Mouse (Mus musculus) liver (tissue): Measurements from ENCODE around the gene Spock1.
A peak's percentile ranks its signal among the peaks of the same experiment; 100 is the strongest.
"Not testable (repeated sequence)": the region's sequence is repeated elsewhere in the genome, so short reads cannot be mapped to it uniquely, and the experiment has no call there.

Experiments used
- DNase-seq: peaks from one replicate; pipeline ENCODE4 v3.0.0-alpha.2; 2020; ENCODE audit warnings: mixed read lengths

Gene Spock1

DNA sequence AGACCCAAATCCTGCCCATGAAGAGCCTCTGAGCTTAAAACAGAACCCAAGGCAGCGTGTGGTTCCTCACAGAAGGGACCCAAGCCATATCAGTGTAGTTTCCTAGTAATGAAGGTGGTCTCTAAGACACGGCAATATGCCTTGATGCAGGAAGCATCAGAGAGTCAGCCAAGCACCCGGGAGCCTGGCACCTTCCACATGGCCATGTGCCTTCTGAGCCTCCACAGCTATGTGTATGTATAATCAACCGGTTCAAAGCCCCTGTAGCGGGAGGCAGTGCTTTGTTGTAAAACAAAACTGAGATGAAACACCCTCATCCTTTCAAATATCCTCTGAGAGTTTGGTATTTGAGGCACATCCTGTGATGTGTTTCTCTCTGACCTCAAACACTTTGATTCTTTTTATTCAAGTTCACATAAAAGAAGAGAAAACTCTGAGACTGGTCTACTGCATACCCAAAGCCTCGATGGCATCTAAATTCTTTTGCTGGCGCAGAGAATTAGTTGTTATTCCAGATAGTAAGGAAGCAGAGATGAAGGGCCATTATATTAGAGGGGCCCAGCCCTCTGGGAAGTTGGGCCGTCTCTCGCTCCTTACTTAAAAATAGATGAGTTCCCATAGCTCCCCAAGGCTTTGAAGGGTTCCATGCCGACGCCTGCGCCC is 325.7 kb downstream of the Spock1 start:
- no peak for DNase-seq

DNA sequence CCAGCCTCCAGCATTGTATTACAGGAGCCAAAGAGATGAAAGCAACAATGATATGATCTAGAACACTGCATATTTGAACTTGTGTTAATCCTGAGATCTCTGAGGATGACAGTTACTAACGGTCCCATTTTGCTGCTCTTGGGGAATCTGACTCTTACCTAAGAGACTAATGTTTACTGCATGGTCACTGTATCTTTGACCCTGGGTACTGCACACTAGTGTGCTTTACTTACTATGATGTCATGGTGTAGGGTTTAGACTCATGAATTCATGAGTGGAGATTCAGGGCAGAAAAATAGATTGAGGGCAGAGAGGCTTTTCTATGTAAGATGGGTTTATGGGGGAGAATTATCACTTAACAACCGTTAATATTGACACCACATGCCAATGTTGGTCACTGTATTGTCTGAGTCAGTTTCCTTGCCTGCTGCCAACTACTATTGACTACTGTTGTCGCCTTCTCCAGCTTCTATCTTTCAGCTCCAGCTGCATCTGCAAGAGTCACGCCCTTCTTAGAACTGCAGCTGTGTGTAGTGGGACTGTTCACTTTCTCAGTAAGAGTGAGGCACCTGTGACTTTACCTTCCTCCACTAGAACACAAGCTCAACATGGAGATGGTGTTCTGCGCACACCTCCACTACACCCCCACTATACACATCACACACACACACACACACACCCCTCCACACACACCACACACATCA is 330.4 kb downstream of the Spock1 start:
- DNase-seq, result peak; percentile 70

DNA sequence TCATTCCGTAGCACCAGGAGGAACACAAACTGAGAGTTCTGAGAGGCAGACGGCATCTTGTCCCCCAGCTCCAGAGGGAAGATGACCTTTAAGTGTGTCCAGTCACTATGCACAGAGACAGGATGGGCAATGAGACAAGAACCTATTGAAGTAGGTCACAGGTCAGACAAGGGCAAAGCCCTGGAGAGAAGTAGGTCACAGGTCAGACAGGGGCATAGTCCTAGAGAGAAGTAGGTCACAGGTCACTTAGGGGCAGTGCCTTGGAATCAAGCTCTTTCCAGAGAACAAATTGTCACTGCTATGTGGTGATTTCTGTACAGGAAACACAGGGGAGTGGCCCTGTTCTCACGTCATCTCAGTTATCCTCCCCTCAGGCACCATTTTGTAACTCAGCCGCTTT is 334.6 kb downstream of the Spock1 start:
- no peak for DNase-seq

DNA sequence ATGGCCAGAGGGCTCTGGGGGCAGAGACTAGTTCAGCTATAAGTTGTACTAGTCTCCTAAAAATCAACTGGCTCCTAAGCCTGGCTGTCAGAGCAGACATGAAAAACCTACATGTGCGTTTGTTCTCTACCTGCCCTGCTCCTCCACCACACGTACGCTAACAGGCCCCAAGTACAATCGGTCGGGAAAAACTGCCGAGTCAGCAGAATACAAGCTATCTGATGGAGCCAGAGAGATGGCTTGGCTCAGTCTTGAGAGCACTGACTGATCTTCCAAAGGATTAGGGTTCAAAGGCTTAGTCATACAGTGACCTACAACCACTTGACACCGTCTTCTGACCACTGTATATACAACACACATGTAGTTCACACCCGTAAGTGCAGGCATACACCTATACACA is 339.7 kb downstream of the Spock1 start:
- no peak for DNase-seq

DNA sequence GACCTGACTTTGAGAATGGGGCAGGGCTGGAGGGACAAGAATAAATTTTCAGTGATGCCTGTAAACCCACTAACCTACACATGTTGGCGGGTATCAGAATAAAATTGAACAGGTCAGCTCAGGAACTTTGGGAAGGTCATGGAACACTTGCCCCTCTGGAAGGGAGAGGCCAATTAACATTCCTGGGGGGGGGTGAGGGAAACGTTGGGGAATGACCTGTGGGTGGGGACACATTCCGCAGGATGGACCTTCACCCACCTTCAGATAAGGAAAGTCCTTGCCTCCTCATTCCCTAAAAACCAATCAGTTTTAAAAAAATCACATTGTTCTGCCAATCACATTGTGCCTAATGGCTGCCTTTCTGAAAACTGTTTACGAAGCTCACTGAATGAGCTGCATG is 352.9 kb downstream of the Spock1 start:
- no peak for DNase-seq

DNA sequence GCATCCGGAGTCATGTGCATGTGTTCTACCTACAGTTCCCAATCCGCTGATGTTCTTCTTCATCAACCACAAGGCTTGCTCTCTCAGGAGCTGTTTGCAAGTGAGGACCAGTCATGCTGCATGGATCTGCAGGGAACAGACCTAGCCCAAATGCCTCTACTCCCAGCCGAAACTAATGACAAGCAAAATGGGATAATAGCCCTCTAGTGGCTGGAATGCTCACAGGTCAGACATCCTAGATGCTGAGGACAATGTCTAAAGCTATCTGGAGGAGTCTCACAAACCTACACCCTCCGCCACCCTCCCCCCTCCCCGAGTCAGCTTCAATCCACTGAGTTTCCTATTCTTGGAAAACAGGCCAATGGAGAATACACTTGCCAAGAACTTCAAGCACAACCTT is 358.4 kb downstream of the Spock1 start:
- no peak for DNase-seq

DNA sequence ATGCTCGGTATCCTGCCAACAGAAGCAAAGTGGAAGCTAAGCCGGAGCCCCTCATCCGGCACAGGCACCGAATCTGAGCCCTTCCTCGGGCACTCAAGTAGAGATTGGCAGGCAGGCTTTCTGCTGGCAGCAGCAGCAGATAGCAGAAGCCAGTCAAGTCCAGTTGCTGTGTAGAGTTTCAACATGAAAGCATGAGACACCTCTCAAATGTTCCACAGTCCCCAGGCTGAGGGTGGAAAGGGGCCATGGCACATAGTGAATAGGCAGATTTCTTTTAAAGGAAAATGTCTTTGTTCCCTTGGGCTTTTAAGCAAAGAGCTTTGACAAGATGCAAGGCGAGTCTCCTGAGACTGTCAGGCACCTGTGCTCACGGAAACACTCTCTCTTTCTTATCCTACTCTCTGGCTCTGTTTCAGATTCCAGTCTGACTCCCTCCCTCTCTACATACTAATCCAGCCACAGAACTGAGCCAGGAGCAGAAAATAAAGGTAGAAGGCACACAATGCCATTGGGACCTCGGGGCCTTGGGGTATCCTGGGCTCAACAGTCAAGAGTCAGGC is 371.1 kb downstream of the Spock1 start:
- DNase-seq, result no peak

DNA sequence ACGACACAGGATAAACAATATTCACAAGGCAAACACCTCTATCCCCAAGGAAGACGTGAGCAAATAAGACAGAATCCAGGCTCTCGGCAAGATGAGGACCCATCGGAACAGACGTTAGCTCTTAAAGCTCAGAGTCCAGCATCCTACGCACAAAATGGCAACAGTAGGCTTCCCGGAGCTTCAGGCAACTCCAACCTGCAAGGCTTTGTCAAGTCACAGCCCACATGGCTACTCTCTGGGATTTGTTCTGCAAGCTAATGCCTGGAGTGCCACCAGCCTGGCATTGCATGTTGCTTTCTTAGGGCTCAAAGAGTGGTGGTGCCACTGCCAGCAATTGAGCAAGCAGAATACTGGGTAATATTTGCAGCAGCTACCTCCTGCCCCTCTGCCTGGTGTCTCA is 373.8 kb downstream of the Spock1 start:
- no peak for DNase-seq

DNA sequence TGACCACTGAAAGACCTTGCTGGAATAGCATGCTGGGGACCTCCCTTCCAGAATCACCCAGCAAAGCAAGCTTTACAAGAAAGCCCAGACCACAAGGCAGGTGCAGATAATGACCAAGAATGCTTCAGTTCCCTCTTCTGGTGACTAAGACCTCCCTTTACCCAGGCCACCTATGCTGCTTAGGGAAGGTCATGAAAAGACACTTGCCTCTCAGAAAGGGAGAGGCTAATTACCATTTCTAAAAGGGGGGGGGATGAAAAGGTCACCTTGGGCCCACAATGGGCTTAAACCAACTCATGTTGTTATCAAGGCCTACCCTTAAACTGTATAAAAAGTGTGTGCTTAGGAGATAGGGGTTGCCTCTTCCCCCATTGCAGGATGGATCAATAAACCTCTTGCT is 382.2 kb downstream of the Spock1 start:
- no peak for DNase-seq

DNA sequence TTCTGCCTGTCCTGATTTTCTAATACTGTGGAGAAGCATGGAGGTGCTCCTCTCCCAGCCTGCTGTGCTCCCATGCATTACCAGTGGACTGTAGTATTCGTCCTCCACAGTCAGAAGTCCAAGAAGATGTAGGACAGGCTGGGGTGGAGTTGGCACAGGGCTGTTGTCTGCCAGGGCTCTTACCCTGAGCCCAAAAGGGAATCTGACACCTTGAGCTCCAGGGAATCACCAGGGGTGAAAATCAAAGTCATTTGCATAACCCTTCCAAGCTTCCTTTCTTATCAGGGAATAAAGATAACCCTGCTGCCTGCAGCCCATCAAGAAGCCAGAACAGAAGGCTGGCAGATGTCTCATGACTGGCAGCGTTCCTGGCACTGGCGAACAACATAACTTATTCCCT is 383.6 kb downstream of the Spock1 start:
- DNase-seq, result no peak

DNA sequence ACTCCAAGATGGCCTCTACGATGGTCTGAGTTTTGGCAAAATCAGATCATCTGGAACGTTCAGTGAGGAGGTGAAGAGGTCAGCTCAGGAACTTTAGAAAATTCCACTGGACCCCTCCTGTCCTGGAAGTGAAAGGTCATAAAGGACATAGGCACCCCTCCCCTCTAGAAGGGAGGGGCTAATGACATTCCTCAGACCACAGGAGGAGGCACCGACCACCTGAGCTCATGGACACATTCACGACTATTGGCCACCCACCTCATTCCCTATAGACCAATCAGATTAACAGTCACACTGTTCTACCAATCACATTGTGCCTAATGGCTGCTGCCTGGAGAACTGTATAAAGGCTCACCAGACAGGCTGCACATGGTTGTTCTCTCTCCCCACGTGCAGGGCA is 384.8 kb downstream of the Spock1 start:
- no peak for DNase-seq

DNA sequence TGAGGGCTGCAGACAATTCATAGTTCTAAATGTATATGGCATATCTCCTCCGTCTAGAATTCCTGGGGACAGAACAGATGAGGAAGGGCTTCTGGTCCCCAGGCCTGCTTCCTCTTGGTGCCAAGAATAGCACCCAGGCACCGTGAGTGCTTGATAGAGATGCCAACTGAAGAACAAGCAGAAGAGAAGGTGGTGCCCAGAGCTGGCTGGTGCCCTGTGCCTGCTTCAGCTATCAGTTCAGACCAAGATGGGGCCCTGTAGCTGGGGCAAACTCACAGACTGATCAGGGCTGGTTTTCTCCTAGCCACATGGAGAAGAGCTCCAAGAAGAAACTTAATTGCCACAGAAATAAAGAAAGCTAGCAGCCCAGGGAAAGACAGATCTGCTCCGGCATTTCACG is 385.8 kb downstream of the Spock1 start:
- DNase-seq, result no peak

DNA sequence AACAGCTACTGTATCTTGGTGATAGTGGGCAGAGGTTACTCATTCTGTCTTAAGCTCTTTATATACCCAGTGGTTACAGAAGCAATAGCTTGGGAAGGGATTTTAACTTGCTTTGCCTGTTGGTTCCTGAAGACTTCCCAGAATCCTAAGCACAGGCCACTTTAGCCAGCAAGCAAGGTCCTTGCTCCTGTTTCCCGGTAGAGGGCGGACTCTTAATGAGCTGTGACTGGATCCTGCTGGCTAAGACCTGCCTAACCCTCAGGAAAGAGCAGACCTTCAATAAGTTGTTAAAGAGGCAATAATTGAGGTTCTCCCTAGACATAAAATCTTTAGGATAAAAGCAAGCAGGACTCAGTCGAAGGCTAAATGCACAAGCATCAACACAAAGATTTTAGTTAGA is 387.0 kb downstream of the Spock1 start:
- peak; percentile 27 for DNase-seq

DNA sequence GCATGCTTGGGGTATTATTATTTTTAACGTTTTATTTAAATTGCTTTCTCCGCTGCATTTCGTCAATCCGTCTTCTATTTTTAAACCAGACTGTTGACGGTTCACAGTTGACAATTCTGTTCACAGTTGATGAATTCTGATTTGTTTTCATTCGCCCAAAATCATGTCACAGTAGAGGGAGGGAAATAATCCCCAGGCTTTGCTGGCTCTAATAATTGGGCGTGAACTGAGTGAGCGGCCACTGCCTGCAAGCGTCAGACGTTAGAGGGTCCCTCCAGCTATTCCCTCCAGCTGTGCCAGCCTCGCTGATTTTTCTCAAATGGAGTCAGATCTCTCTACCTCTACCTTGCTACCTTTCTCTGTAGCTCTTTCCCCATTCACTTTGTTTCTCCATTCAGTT is 388.3 kb downstream of the Spock1 start:
- no peak for DNase-seq

DNA sequence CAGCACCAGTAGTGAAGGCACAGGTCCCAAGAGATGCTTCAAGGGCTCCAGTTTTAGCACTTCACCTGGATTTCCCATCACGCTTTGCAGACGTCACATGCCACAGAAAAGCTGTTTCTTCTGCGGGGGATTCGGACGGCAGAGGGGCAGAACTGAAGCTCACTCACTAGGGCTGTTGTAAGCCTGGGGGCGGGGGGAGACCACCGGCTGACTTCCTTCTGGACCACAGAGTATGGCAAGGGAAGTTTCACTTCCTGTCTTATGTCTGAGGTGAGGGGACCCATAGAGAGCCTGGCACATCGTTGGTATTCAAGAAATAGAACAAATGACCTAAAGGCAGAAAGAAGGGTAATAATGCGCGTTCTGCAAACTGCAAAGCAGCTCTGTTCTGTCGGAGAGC is 392.4 kb downstream of the Spock1 start:
- DNase-seq, result no peak

DNA sequence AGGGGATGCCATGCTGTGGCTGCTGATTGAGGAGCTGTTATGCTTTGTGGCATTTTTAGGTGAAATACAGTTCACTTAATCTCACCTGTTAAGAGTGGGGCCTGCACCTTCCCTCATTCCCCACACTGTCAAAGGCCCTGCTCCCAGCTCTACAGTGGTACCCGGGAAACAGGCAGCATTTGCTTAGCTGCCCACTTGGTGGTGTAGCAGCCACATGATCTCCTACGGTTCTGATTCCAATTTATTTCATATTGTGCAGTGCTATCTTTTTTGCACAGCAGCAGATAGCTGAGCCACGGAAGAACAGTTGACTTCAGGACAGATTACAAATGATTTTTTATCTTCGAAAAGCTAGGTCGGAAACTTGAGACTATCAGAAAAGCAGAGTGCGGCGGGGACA is 406.6 kb downstream of the Spock1 start:
- no peak for DNase-seq

DNA sequence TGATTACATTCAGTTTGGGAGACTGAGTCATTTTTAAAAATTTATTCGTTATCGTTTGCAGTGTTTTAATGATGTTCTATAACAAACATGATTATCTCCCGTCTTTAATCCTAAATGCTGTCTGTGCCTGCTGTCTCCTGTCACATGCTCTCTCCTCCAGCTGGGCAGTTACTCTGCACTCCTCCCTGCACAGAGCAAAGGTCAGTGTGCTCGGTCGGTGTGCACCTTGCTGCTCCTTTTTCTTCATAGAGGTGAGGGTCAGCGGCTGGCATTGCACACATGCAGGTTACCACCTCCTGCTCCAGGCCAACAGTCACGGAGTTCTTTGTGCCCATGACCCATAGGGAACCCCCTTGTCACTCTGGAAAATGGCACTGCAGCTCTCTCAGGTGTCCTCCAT is 411.4 kb downstream of the Spock1 start:
- no peak for DNase-seq

DNA sequence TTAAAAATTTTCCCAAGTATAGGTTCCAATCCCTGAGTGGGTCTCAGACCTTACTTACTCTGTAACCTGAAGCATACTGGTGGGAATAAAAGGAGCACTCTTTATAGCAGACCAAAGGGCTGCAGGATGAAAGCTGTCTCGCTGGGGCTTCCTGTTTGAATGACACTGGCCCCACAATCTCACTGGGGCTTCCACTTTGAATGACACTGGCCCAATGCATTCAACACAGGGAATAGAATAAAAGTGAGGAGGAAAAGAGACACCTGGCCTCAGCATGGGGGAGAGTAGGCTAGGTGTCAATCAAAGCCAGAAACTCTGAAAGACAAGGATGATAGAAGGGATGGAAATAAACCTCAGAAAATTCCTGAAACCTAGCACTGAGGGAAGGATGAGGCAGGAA is 413.3 kb downstream of the Spock1 start:
- DNase-seq, result no peak

DNA sequence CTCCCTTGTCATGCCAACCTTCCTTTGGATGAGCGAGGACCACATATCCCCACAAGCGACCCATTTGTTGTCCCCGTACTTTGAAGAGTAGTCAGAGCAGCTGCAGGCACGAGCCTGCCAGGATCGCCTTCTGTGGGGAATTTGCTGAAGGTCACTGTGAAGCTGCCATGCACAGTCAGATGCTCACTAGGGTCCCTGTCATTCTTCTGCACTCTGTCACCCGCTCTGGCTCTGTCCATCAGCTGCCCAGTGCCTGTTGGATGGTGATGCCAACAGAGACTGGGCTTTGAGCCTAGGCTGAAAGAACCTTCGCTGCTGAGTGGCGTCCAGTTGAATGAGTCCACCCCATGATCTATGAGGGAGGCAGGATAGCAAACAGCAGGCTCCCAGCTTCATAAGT is 419.2 kb downstream of the Spock1 start:
- DNase-seq, result no peak

DNA sequence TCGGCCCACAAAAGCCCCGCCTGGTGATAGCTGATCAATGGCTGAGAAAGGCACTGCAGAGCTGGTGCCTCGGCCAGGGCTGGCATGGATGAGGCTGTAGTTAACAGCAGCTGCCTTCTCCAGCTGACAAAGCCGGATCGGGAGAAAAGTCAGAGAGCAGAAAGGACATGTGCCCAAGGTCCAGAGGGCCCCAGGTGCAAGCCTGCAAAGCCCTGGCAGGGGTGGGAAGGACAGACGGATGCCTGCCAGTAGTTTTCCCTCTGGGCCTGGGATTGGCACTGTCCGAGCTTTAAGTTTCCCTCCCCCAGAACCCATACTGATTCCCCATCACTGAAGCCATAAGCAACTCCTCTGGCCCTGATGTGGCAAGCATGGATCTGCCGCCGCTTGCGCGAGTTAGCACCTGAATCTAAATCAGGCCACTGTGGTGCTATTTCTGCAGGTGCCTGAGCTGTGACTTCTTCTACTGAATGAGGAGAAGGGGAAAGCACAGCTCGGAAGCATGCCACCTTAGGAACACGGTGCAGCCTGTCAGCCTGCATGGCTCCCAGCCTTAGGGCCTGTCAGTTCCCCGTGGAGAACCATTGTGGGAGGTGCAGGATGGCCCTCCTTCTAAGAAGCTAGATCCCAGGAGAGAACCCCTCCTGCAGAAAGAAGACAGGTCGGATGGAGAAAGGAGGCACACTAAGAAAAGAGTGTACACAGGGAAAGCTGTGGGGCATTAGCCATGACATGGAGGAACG is 423.5 kb downstream of the Spock1 start:
- no peak for DNase-seq

DNA sequence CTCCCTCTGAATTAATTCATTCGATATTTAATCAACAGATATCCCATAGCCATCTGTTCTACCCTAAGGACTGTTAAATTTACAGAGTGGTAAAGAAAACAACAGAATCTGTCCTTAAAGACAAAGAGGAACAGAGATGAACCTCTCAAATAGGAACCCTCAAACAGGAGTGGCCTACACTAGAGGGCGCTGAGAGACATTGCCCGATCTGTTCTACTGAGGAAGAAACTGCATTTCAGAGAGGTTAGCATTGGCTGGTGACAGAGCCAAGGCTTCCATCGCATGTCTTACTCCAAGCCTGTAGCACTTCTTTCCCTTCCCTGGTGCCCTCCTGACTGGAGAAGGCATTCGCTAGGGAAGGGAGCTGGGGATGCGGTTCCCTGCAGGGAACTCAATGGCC is 431.4 kb downstream of the Spock1 start:
- peak; percentile 43 for DNase-seq

DNA sequence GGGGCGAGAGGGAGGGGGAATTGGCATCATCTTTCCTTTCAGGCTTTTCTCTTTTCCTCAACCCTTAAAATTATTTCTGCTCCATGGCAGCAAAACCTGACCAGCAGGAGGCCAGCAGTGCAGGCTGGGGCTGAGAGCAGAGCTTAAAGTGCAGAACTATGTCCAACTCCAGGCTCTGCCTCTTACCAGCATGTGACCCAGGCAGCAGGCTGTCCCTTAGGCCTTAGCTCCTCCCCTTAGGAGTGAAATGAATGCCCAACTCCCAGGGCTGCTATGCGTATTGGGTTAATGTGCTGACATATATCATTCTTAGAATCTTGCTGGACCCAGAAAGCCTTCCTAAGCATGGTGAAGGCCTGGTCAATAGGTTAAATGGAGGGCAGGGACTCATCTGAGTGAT is 434.1 kb downstream of the Spock1 start:
- no peak for DNase-seq

DNA sequence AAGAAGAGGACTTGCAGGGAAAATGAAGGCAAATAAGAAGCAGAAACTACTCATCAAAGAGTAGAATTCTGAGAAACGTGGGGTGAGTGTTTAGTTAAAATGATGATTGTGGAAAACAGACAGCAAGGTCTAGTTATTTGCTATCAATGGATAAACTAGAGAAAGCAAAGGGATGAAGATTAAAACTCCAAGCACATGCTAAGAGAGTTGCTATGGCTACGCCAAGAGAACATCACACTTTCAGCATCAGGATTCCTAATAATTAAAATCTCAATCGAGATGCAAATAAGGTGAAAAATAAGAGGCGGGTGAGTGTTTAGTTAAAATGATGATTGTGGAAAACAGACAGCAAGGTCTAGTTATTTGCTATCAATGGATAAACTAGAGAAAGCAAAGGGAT is 437.2 kb downstream of the Spock1 start:
- not testable (repeated sequence) for DNase-seq

DNA sequence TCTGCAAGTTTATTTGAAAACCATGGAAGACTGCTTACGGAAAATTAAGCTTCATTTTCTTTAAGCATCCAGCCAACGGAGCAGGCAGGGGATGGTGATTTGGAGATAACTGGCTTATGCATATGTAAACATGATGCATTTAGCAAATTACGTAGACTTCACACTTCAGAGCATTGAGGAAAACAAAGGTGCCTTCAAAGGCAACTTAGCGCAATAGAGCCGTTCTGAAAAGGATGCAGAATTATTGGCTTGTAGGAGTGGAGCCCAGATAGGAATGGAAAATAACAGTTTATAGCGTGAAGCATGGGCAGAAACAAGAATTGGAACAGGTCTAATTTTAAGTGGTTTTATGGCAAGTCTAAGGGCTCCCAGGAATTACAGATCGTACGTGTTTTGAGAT is 448.2 kb downstream of the Spock1 start:
- DNase-seq, result no peak
